Mouse (Mus musculus) induced T-regulatory cell, adult 2 months (primary cell): ENCODE measurements around the gene Tc2n.
"Not testable (repeated sequence)": the region's sequence is repeated elsewhere in the genome, so short reads cannot be mapped to it uniquely, and the experiment has no call there.

ENCODE experiments used
- DNase-seq: peaks from one replicate; pipeline ENCODE4 v3.0.0-alpha.2; 2012; ENCODE audit warnings: low read depth

Tc2n gene

GRCm38 (mm10) chr12:101718054-101718754 lies at the start of gene Tc2n:
Gene Tc2n (minus strand): TSS chr12:101718523.
- peak; percentile 82 for DNase-seq

DNA sequence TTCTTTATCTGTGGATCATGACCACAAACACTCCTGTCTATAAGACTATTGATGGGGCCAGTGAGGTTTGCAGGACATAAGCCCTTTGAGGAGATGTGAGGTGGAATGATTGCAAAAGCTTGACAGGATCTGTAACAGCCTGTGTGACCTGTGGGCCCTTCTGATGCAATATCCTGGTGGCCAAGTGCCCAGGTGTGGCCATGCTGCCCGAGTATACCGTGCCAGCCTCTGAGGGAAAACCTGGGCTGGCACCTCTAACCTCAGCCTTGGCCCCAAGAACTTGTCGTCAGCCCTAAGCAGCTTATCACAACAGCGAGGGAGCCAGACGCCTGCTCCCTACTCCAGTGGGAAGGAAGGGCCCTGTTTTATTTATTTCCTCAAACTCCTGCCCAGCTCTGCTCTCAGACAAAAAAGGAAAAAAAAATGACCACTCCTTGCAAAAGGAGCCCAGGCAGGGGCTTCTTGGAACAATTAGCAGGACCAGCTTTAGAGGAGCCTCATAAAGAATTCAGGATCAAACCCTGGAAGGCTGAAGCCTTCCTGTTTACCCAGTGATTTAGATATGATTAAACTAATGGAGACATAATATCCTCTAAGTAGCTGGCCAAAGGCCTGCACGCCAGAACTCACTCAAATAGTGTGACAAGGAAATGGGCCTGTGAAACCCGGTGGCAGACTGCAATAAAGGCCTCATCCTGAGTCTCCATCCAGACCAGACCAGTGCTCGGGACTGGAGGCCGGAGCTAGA lies 49.2 kb upstream of the Tc2n start:
- no peak for DNase-seq

- no peak for DNase-seq
Measured at GRCm38 (mm10) chr12:101766228-101766852, 48.0 kb upstream of the Tc2n start.

- DNase-seq: no peak
Measured at GRCm38 (mm10) chr12:101764870-101765269, 46.5 kb upstream of the Tc2n start.

GRCm38 (mm10) chr12:101763065-101763464 lies 44.7 kb upstream of the Tc2n start:
- DNase-seq: no peak

GRCm38 (mm10) chr12:101762054-101762453 lies 43.7 kb upstream of the Tc2n start:
- no peak for DNase-seq

DNA sequence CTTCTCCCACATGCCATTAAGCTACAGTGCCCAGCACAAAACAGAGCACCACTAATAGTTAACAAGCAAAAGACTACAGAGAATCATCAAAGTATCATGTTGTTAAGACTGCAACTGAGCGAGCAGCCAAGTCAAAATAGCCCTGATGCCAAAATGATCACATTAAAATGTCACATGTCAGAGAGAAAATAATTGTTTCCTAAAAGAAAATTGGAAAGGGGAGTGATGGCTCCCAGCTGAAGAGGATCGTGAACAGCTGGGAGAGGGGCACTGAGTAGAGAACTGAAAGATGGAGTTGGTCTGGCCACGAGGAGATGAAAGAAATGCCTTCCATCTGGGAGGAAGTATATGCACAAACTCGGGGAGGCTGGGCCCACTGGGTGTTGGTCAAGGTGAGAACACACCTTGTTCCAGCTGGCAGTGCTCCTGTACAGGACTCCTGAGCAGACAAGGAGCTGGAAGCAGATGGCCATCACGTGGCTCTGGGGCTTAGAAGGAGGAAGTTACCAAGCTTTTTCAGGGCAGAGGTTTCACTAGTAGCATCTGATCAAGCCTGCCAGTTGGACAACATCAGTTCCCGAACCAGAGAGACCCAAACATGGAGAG lies 41.2 kb upstream of the Tc2n start:
- DNase-seq: no peak

- no peak for DNase-seq
Measured at GRCm38 (mm10) chr12:101758698-101759097, 40.4 kb upstream of the Tc2n start.

DNA sequence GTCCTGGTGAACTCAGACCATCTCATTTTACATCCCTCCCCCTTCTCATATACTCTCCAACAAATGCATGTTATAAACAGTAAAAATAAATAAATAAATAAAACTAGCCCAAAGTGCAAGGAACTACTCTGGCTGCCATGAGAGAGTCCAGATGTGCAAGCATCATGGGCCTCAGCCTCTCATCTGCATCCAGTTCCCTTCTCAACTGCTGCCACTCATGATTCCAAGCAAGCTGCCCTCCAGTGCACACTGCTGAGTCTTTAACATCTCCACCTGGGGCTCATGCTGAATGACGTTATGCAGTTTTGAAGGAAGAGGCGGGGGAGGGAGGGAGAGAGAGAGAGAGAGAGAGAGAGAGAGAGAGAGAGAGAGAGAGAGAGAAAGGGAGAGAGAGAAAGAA lies 24.1 kb upstream of the Tc2n start:
- DNase-seq: no peak

DNA sequence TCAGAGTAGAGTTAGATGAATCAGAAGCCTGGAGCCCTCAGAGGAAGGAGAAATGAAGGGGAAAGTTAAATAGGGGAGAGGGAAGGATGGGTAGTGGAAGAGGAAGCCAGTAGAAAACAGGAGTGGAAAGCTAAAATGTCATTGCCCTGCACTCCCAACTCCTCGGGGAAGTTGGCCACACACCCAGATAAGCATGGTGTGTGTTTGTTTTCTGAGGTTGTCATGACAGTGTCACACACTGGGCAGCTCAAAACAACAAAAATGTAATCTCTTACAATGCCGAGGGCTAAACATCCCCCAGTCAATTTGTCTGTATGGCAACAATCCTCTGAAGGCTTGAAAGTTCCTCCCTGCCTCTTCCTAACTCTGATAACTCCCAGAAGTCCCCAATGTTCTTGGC lies 22.2 kb upstream of the Tc2n start:
- no peak for DNase-seq

DNA sequence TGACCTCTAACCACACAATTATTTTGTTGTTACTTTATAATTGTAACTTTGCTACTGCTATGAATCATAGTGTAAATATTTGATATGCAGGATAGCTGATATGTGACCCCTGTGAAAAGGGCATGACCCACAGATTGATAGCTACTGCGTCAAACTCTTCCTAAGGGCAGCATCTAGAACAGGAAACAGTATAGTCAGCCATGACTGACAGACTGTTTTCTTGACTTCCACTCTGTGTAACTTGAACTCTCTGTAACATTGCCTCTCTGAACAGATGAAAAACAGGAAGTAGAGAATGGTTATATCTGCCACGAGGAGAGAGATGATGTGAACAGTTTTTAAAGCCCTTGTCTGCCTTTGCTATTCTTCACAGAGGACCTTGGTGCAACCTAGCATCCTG lies 21.7 kb upstream of the Tc2n start:
- no peak for DNase-seq

DNA sequence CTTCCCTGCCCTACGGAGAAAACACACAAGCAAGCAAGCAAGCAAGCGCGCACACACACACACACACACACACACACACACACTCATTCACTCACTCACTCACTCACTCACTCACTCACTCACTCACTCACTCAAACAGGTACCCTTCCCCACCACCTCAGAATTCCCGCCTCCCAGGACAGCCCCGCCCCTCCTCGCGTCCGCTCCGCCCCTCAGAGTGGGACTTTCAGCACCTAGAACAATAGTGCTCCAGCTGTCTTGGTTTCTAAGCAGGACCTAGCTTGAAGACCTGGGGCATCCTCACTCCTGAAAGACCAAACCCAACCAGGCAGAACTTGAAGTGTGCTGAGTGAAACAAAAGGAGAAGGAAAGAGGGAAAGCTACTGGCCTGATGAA lies 430 bp upstream of the Tc2n start:
- peak; percentile 44 for DNase-seq

- no peak for DNase-seq
Measured at GRCm38 (mm10) chr12:101699176-101699575, 19.1 kb downstream of the Tc2n start.

- no peak for DNase-seq
Measured at GRCm38 (mm10) chr12:101696521-101696920, 21.8 kb downstream of the Tc2n start.

- no peak for DNase-seq
Measured at GRCm38 (mm10) chr12:101680538-101680937, 37.8 kb downstream of the Tc2n start.

DNA sequence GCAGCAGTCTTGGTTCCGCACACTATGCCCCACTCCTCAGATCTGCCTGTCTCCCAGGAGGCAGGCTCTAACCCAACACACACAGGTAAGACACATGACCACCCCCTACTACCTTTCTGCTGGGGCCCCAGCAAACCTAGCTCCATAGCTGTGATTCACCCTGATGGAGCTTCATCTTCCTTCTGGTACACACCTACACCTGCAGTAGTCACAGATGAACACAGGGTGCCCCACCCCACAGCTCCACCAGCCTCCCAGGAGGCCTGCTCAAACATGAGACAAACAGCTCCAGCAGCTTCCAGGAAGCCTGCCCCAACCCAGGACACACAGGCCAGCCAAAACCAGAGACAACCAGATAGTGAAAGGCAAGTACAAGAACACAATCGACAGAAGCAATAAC lies 50.8 kb downstream of the Tc2n start:
- no peak for DNase-seq

GRCm38 (mm10) chr12:101633137-101633536 lies 85.2 kb downstream of the Tc2n start:
- DNase-seq: no peak

- not testable (repeated sequence) for DNase-seq
Measured at GRCm38 (mm10) chr12:101606622-101607021, 111.7 kb downstream of the Tc2n start.
